Mouse (Mus musculus): ENCODE results near the gene Dazap2.

- no peak; a peak in 1 of 6 replicates for TF ChIP-seq CTCF (IDR thresholded peaks at IDR 0.05 in 2 of 3, conservative IDR thresholded peaks at IDR 0.05 in 1 of 3; ENCODE audit: control insufficient read depth in 1 of 3, insufficient read depth in 1 of 3, low read depth in 2 of 3, low read length in 3 of 3, poor library complexity in 1 of 3, severe bottlenecking in 1 of 3)
- no peak for TF ChIP-seq GATA1 (IDR thresholded peaks at IDR 0.05; ENCODE audit: low read depth, low read length)
- TF ChIP-seq MAFK (IDR thresholded peaks at IDR 0.05; ENCODE audit: borderline replicate concordance, low read depth, low read length), result no peak
- no peak for TF ChIP-seq ELF1 (IDR thresholded peaks at IDR 0.05; ENCODE audit: low read depth, low read length)
- TF ChIP-seq POLR2A (IDR thresholded peaks at IDR 0.05; ENCODE audit: control insufficient read depth in 1 of 2, insufficient read depth in 1 of 2, low read depth in 1 of 2, low read length in 2 of 2, poor library complexity in 1 of 2), result no peak
- no peak for TF ChIP-seq ZC3H11A (IDR thresholded peaks at IDR 0.05; ENCODE audit: low read depth, low read length)
- TF ChIP-seq TAL1 (IDR thresholded peaks at IDR 0.05; ENCODE audit: low read length), result no peak
- no peak for TF ChIP-seq E2F4 (IDR thresholded peaks at IDR 0.05; ENCODE audit: borderline replicate concordance, low read depth, low read length)
- TF ChIP-seq EP300 (IDR thresholded peaks at IDR 0.05; ENCODE audit: low read depth in 1 of 2, low read length in 2 of 2), result no peak
- no peak for TF ChIP-seq ZKSCAN1 (IDR thresholded peaks at IDR 0.05; ENCODE audit: low read depth, low read length)
These were observed 54.9 kb downstream of the Dazap2 start for GRCm38 (mm10) chr15:100670004-100670403.

Measured in MEL (cell line).